Mouse (Mus musculus): ENCODE data around the gene Nln.
A peak's percentile ranks its signal among the peaks of the same experiment; 100 is the strongest.

The Nln gene

DNA sequence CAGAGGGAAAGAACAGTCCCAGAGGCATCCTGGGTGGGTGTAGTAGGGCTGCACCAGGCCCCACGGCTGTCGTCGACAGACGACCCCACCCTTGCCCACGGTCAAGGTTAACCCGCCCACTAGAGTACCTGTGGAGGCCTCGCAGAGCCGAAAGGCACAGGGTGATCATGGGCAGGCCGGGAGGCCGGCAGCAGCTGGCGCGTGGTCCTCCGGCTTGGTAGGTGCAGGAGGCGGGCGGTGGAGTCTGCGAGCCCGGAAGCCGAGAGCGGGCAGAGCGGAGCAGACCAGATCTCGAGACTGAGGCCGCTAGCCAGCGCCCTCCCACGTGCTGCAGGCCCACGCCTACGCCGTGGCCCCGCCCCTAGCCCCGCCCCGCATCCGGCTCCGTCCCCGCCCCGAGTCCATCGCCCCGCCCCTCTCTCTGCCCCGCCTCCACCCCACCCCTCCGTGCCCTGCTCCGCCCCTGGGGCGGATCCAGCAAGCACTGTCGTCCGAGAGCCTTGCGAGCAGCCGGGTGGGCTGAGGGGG, at the start of gene Nln, which contains the start of gene Sgtb:
Gene Nln, minus strand, starts transcription at position 327 of the 528 bp plus-strand sequence.
Gene Sgtb, plus strand, starts transcription at position 454 of the 528 bp plus-strand sequence.
- DNase-seq: peak; percentile 95

DNA sequence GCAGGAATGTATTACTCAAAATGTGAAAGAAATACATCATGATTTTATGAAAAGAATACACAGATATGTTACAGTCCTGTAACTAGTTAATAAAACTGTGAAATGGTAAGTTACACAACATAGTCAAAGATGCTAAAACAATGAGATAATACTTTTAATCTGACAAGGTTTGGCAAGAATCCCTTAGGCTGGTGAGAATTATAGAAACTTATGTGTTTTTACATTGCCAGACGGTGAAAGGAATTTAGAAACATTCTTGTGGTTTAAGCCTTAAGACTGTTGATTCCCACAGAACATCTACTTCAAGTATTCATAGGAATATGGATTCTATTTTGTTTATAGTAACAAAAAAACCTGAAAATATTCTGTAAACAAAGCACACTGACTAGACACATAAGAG, 46.3 kb upstream of the Nln start:
- no peak for DNase-seq

DNA sequence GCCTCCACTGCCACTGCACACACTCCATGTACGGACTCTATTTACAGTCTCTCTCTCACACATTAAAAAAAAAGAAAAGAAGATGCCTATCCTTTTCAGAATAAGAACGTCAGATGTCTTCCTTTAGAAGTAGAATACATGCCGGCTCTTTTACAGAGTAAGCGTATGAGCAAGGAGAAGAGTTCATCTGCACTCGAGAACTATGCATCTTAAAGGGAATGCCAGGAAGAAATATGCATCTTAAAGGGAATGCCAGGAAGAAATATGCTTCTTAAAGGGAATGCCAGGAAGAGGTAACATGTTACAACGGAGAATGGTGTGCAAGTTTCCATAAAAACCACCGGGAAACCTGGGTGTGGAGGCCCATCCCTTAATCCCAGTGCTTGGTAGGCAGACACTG, 45.7 kb upstream of the Nln start:
- DNase-seq: no peak

DNA sequence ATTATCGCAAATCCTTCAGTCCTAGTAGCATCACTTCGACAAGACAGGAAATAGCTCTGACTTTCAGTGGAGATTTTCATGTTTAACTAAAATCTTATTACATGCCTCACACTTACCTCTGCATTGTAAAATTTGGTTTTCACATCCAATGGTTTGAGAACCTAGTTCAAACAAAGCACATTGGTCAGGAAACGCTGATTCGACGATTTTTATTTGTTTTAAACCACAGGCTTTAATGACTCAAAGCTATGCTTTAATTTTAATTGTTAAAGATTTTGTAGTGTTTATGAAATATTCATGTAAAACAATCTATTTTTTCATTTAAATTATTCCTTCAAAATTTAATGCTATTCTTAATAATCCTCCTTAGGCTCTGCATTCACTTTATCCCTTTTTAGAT, 44.8 kb upstream of the Nln start:
- DNase-seq: no peak

DNA sequence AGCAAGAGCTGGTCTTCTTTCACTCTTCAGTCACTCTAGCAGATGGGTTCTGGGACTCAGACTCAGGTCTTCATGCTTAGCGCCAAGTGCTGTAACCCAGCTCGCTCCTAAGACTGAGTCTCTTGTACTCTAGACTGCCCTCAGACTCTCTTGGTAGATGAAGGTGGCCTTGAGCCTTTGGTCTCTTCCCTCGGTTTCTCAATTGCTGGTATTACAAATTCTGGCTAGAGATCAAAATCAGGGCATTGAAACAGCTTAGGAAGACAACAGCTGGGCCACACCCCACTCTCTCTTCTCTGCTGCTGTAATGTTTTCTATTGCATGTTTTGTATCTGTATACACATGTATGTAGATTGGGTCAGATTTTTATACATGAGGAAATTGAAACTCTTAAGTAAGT, 36.2 kb upstream of the Nln start:
- DNase-seq: no peak

DNA sequence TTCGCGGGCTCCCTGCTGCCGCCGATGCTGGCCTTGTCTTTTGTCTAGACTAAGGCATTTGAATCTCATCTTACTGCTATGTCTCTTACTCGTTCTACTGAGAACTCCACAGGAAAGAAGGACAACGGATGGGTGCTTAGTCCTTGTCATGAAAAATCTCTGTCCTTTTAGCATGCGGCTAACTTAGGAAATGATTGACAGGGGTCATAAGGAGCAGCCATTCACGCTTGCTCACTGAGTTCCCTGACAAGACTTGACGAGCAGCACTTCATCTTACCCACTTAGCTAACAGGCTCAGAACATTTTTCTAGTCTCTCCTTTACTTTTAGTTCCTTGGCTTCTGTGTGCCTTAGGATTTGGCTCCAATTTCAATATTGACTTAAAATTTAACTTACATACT, 35.5 kb upstream of the Nln start:
- no peak for DNase-seq

DNA sequence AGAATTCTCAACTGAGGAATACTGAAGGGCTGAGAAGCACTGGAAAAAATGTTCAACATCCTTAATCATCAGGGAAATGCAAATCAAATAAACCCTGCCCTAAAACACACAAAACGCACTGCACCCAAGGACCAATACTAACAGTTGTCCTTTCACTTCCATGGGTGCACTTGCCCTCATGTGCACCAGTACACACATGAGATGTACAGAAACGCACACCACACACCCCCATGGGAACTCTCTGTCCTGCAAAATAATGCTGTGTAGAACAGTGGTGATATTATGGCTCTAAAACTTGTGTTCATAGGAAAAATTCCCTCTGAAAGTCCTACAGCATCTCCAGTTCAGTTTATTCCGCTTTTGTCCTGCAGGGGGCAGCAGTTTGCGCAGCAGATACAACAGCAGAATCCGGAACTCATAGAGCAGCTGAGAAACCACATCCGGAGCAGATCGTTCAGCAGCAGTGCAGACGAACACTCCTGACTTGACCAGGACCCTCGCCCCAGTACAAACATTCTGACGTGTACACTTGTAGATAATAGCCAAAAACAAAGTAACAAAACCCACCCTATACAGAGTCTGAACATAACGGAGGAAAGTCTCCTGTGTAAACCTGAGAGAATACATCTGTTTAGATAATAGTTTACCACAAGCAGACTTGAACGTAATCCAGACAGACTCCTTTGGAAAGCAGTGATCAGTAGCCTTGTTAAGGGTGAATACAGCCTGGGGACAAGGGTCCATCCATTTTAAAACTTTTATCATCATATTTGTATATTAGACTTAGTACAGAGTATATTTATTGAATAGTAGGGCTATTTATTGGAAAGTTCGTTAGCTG, 30.2 kb upstream of the Nln start:
- peak; percentile 88 for DNase-seq

DNA sequence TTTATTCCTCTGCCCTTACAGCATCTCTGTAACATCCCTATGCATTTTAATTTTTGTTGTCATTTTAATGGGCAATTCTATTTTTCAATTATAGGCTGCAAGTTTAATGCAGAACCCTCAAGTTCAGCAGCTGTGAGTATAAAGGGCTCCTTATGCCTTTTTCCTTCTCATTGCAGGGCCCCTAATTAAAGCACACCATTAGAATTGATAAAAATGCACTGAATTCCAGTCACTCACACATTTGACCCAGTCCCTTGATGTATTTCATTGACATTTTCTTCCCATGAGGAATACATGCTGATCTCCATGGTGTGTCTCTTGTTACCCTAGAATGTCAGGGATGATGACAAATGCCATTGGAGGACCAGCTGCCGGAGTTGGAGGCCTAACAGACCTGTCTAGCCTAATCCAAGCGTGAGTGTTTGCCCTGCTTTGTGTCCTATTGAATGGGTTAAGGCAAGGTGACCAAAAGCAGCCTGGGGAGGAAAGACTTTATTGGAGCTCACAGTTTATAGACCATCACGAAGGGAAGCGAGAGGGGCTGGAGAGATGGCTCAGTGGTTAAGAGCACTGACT, 25.2 kb upstream of the Nln start:
- no peak for DNase-seq

DNA sequence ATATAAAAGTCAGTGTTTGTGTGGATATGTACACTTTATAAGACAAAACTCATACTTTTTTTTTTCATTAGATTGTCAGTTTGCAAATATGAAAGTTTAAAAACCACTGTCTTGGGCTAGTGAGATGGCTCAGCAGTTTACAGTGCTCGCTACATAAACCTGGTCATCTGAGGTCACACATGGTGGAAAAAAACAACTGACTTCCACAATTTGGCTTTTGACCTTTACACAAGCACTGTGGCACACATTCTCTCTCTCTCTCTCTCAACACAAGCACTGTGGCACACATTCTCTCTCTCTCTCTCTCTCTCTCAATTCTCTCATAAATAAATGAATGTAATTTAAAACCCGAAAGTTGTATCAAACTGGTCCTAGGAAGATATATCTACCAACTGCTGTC, 23.1 kb upstream of the Nln start:
- no peak for DNase-seq

DNA sequence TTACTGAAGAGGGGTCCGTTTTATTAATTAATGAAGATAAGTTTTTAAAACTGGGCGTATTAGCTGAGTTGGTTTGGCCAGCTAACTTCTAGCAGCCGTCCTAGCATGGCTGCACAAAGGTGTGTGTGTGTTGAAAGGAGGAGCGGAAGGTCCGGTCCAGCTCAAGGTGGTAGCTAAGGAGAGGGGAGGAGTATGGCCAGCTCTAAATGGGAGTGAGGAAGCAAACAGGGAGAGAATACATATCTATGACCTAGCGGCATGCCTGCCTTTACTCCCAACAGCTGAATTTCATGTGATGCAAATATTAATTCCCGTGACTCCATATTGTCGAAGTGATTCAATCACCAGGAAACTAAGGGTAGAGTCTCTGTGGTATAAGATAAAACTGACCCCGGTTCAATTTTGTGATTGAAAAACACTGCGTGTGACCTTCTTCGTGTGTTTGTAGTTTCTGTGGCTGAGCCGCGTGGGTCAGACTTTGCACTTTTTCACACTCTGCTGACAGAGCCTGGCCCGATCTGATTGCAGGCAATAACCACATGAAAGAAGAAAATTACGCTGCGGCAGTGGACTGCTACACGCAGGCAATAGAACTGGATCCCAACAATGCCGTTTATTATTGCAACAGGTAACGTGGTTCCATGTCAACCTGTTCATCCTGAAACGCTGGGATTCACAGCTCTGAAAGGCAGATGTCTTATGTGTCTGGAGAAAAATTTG, 14.4 kb upstream of the Nln start:
- no peak for DNase-seq

DNA sequence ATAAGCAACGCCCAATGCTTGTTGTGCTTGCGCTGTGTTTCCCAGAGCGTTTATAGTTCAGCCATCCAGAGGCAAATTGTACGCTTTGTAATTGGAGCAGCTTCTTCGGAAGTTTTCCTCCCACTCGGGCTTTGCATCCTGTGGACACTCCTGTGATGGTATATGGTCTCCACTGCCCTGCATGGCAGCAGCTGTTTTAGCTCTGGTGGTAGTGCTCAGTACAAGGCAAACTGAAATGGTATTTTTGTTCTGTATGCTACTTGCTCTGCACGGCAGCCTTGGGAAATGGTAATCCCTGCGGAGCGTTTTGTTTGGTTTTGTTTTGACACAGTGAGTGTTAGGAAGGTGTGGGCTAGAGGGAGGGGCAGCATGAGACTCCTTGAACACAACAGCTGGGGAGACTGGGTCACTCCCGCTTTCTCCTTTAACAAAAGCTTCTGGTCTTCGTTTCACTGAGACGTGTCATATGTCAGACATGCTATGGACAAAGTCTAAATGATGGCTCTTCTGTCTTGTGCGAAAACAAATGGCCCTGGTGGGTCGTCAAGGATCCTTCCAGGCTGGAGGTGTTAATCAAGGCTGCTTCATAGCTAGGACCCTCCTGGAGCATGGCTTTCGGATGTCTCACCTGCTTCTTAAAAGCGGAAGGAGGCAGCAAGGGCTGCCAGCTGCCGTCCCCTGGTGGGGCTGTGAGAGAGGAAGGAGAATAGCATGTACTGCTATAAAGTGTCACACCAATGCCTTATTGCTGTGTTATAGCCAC, 12.8 kb upstream of the Nln start:
- DNase-seq: peak; percentile 14

DNA sequence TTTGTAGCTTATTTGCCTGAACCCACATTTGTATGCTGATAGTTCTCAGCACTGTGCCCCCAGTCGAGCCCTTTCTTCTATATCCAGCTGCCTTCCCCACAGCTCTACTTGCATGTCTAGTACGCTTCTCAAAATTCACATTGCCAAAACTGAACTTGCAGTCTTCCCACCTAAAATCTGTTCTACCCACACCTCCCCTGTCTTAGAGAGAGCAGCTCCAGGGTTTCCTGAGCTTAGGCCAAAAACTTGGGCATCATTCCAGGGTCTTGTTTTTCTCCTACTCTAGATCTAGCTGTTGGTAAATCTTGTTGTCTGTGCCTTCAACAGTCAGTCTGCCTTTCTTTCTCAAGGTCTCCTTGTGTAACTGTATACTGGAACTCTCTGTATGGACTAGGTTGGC, 5.4 kb upstream of the Nln start:
- no peak for DNase-seq

DNA sequence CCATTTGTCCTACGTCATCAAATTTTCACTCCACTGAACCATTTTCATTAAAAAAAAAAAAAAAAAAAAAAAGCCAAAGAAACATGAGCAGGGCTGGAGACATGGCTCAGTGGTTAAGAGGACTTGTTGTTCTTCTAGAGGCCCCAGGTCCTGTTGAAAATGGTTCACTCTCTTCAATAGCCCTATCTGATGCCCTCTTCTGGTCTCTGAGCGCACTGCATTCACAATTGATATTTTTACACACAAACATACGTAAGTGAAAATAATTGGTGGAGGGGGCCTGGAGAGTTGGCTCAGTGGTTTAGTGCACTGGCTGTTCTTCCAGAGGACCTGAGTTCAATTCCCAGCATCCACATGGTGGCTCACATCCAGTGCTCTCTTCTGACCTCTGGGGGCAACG, 4.4 kb upstream of the Nln start:
- DNase-seq: no peak

DNA sequence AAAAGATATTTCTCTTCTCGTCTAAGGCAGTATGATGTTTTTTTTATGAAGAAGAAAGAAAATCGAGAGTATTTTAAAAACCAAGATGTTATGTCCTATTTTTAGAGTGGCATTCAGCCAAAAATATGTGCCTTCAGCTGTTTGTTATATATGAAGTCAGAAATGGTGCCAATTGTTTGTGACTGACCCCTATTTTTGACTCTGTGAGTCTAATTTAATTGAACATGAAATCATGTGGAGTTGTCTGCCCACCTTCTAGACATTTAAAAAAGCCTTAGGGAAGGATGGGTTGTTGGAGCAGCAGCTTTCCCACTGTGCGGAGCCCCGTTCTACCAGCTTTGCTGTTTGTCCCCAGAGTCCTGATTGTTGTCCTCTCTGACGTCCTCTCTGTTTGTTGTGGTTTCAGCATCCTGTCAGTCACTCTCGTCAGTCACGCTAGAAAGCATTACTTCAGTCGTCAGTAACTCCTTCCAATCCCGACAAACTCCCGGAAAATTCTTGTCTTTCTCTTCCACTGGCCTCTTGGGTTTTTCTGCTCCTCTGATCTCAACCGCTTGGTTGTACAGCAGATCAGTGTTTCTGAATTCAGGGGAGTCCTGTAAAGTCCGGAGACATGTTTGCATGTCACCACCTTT, 3.0 kb upstream of the Nln start:
- DNase-seq: no peak

DNA sequence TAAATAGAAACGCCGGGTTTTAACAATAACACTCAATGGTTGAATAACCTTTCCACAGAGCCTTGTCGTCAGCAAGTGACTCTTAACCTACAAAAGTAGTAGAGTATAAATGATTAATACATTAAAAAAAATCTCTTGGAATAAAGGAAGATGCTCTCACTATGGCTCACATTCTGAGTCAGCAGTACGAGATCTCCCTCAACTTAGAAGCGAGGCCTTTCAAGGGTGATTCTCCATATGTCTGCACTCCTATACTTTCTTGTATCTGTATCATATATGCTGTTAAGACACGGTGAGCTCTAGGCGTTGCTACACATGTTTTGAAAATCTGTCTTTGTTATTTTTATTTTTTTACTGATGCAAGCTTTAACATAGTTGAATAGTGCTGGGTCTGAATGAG, 1.1 kb upstream of the Nln start:
- no peak for DNase-seq

DNA sequence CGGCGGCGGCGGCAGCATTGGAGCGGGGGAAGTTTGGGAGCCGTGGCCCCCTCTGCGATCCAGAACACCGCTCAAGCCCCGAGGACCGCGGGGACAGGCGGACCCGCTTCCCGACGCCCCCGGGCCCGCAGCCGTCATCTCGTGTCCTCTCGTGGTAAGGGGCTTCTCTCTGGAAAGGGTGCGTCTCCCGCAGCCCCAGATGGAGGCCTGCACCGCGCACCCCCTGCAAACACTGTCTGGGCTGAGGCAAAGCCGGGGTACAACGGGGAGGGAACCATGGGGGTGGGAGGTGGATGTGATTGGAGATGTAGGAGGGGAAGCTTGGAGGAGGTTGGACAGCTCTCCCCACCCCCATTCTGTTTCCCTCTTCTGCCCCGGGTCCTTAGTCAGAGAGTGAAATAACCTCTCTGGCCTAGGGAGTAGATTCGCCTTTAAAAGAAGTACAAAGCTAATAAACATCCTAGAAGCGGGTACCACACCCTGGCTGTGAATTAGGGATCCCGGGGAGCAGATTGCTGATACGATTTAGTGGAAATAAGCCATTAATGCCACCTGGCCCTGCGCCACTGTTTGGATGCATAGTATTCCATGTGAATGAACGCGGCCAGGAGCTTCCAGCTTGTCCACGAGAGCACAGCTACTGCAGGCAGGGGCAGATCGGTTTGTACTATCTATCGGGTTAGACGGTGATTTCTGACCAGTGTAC, 555 bp upstream of the Nln start:
- DNase-seq: peak; percentile 61

DNA sequence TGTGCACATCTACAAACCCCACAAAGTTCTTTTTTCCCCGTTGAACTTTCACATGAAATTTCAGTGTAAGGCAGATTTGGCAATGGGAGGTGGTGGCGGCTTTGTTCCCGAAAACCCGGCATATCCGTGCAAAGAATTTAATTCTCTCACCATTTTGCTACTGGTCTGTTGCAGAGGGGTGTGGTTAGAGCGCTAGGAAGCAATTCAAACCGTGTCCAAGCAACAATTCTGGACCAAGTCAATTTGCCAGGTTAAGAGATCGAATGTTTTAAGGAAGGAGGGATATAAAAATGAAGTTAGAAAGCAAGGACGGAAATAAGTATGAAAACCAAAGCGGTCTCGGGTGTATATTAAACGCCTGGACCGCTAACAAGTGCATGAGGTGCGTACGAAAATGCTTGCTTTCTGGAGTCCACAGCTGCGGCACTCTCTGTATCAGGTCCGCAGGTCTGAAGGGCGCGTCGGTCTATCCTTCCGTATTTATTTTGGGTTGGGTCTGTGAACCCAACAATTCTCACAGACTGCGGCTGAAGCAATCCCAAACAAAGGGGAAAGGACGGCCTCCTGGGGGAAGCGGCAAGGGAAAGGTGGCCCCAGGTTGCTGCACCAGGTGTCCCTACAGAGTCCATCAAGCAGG, 645 bp downstream of the Nln start:
- no peak for DNase-seq

DNA sequence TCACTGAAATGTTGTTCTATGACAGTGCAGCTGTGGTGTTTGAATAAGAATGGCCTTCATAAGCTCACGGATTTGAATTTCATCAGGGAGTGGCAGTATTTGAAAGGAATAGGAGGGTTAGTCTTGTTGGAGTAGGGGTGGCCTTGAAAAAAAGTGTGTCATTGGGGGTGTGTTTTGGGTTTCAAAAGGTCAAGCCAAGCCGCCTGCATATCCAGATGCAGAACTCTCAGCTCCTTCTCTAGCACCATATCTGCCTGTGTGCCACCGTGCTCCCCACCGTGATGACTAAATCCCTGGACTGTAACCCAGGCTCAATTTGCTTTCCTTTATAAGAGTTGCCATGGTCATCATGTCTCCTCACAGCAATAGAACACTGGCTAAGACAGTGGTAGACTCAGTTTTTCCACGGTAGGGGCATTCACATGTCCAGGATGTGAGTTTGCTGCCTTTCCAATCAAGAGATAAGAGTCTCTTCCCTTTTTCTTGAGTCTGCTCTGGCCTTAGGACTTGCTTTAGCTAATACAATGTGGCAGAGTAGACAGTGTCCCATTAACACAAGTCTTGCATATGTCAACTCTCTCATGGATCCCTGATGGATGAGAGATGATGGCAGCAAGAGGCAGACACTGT, 7.7 kb downstream of the Nln start:
- DNase-seq: no peak

DNA sequence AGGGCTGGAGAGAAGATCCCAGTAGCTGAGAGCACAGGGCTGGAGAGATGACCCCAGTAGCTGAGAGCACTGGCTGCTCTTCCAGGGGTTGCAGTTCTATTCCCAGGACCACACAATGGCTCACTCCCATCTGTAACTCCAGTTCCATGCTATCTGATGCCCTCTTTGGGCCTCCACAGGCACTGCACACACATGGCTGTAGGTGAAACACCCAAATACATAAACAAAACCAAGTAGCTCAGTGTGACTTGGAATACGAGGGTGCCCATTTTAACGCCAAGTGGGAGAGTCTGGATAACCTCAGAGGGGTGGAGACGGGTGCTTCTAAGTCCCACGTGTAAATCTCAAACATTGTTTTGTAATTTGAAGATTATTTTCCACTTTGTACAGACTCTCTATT, 9.0 kb downstream of the Nln start:
- DNase-seq: no peak

DNA sequence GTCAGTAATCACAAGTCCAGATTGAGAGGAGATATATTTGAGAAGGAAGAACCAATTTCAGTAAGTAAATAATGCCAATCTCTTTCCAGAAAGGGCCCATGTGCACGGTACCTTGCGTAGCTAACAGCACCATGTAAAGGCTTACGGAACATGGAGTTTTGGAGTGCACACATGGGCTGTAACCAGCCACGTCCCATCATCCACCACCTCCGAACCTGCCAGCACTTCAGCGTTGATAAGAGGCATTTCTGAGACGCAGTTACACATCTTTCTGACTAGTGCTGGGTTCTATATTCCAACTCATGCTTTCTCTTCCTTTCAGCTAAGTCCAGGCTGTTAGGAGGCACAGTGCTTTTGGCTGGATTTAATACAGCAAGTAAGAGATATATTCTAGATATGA, 12.2 kb downstream of the Nln start:
- DNase-seq: no peak

DNA sequence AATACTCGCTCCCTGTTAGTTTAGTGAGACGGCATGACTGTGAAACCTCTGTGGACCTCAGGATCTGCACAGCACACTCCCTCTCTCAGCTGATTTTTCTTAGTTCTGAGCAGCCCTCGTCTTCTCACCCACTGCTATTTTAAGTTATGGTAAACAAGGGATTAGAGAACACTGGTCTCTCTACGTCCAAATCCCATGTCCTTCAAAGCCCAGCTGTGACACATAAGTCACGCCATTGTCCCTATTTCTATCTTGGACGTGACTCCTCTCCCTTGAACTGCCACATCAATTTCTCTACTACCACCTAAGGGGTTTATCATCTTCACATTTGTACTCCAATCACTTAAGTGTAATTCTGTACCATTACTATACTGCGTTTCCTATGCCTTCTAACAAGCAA, 13.5 kb downstream of the Nln start:
- no peak for DNase-seq

Data from kidney, postnatal 10 days (tissue).